Mouse (Mus musculus): ENCODE data around the gene Gabrp. TPM values are rescaled to one million over a fixed set of nuclear protein-coding genes. Genes with fewer than 3 reads are reported as not detected.

Gabrp gene
- not detected in 2 replicates for total RNA-seq (2023)

DNA sequence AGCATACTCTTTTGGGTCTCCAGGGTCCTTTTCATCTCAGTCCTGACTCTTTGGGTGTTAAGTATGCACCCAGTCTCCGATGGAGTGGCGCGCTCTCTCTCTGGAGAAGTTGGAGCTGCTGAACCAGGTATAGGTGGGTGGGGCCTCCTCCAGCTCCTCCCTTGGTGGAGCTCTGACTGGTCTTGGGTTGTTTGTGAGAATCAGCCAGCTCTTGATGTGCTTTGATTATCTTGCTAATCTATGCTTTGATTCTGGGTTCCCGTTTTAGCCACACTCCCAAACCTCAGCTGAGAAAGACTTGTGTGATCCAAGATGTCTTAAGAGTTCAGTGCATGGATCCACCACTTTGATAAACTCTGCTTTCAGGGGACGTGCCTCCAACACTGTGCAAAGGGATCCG is at the start of gene Gabrp:
Gabrp (minus strand) TSS at position 101 of the 400 bp plus-strand sequence.

DNA sequence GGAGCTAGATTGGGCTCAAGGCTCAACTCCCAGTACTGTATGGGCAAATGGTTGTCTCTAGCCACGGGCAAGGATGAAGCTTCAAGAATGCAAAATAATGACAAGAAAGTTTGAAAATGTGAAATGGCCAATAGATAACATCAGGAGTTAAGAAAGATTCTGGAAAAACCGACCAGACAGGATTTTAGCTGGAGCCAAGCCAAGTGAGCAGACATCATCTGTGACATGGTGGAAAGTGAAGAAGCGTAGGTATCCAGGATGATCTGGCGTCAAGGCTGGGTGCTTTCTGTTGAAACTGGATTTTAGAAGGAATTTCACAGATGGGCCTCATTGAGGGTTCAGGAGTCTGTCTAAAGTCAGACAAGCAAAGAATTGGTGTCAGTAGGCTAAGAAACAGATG is 20.2 kb upstream of the Gabrp start, which contains the start of gene D130052B06Rik:
D130052B06Rik (plus strand) TSS at position 317 of the 400 bp plus-strand sequence.

DNA sequence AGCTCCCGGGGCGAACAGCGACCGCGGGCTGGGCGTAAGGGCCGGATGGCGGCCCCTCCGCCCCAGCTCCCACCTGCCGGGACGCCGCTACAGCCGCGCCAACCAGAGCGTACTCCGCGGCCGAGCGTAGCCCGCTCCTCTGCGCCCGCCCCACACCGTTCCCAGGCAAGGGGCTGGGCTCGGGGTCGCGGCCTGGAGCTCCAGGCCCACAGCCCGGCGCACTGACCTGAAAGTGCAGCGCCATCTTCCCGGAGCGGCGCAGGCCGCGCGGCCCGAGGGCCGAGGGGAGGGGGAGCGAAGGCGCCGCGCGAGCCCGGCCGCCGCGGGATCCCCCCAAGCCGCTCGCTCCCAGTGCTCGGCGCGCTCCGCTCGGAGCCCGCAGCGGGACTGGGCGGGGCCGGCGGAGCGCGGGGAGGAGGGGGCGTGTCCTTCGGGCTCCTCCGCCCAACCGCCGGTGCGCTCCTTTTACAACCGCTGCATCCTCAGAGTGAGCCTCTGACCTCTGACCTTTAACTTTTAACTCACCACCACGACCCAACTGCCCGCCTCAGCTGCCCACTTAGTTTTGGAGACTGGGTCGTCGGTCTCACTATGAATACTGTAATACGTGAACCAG is 65.3 kb downstream of the Gabrp start, which contains the start of gene Ranbp17:
Ranbp17 (minus strand) TSS at position 371 of the 616 bp plus-strand sequence.

Other genes with a start within 250 kb of the Gabrp start
- gene Ranbp17, start 65.2 kb downstream of the Gabrp start, total RNA-seq (2023), result 0.52 and 1.6 TPM in 2 replicates
- gene D130052B06Rik, start 20.3 kb upstream of the Gabrp start, total RNA-seq (2023), result not detected in 2 replicates

Data from neutrophil, adult 65 days (primary cell).